Mouse (Mus musculus): ENCODE data around the gene Rangrf. TPM values are rescaled to one million over a fixed set of nuclear protein-coding genes. Genes with fewer than 3 reads are reported as not detected.
"Not testable (repeated sequence)": the region's sequence is repeated elsewhere in the genome, so short reads cannot be mapped to it uniquely, and the experiment has no call there.

Rangrf gene
- polyA plus RNA-seq, 1 experiment from 2014 or later = 84.4 TPM

GRCm38 (mm10) chr11:68962159-68962558 lies 12.8 kb downstream of the Rangrf start:
- H3K4me2 ChIP-seq (ENCODE audit: low read depth, severe bottlenecking); H3K9ac ChIP-seq (ENCODE audit: low read length); H3K27me3 ChIP-seq (ENCODE audit: control insufficient read depth, insufficient read depth, low read length); H3K27ac ChIP-seq (replicated peaks; ENCODE audit: low read depth, low read length); ATAC-seq (ENCODE audit: insufficient number of reproducible peaks, low FRiP score, low TSS enrichment, low read depth); H3K4me3 ChIP-seq (ENCODE audit: low read depth, low read length); DNase-seq (ENCODE audit: low spot score); H3K36me3 ChIP-seq (ENCODE audit: control insufficient read depth, insufficient read depth, low read length); H3K9me3 ChIP-seq (ENCODE audit: control insufficient read depth, low read length); H3K4me1 ChIP-seq (ENCODE audit: control insufficient read depth, insufficient read depth, low read length): not testable (repeated sequence)
- 22% methylated on average over 11 of the region's 11 CpGs for WGBS

GRCm38 (mm10) chr11:68961596-68961995 lies 13.4 kb downstream of the Rangrf start:
- whole genome bisulfite sequencing = 82% methylated on average over 3 of the region's 3 CpGs
- no peak overlapping the region for H3K27ac ChIP-seq (replicated peaks; ENCODE audit: low read depth, low read length)

GRCm38 (mm10) chr11:68957971-68958370 lies 17.0 kb downstream of the Rangrf start:
- WGBS = 56% methylated on average over 1 of the region's 1 CpGs
- DNase-seq (ENCODE audit: low spot score) (no peak), ATAC-seq (ENCODE audit: insufficient number of reproducible peaks, low FRiP score, low TSS enrichment, low read depth) (no peak)
- Histone ChIP-seq H3K9me3 (ENCODE audit: control insufficient read depth, low read length) (no peaks in the 10 kb centered on the region), H3K4me1 (ENCODE audit: control insufficient read depth, insufficient read depth, low read length) (0 out of 2 replicates have a peak, but pooled peaks cover 7% of the 10 kb centered on the region), H3K4me3 (ENCODE audit: low read depth, low read length) (no peak overlapping the region), H3K9ac (ENCODE audit: low read length) (no peak overlapping the region), H3K27ac (replicated peaks; ENCODE audit: low read depth, low read length) (no peak overlapping the region), H3K4me2 (ENCODE audit: low read depth, severe bottlenecking) (no peak overlapping the region), H3K36me3 (ENCODE audit: control insufficient read depth, insufficient read depth, low read length) (no peaks in the 10 kb centered on the region), H3K27me3 (ENCODE audit: control insufficient read depth, insufficient read depth, low read length) (peaks cover 29% of the 10 kb centered on the region)

More at GRCm38 (mm10) chr11:68961596-68961995, 13.4 kb downstream of the Rangrf start:
- H3K9ac ChIP-seq (ENCODE audit: low read length) = no peak overlapping the region
- no peak overlapping the region for H3K4me2 ChIP-seq (ENCODE audit: low read depth, severe bottlenecking)
- H3K36me3 ChIP-seq (ENCODE audit: control insufficient read depth, insufficient read depth, low read length) = no peaks in the 10 kb centered on the region
- DNase-seq (ENCODE audit: low spot score) (no peak), ATAC-seq (ENCODE audit: insufficient number of reproducible peaks, low FRiP score, low TSS enrichment, low read depth) (no peak)
- H3K27me3 ChIP-seq (ENCODE audit: control insufficient read depth, insufficient read depth, low read length) = no peaks in the 10 kb centered on the region; the same call in 1 of the 2 replicates
- no peak overlapping the region for H3K4me3 ChIP-seq (ENCODE audit: low read depth, low read length)
- H3K9me3 ChIP-seq (ENCODE audit: control insufficient read depth, low read length) = no peaks in the 10 kb centered on the region
- 0 out of 2 replicates have a peak, but pooled peaks cover 3% of the 10 kb centered on the region for H3K4me1 ChIP-seq (ENCODE audit: control insufficient read depth, insufficient read depth, low read length)

GRCm38 (mm10) chr11:68957308-68957707 lies 17.7 kb downstream of the Rangrf start, which contains the start of gene Arhgef15:
Gene Arhgef15 (minus strand): TSS chr11:68957480.
- ATAC-seq (ENCODE audit: insufficient number of reproducible peaks, low FRiP score, low TSS enrichment, low read depth) (no peak), DNase-seq (ENCODE audit: low spot score) (no peak)
- H3K36me3 ChIP-seq (ENCODE audit: control insufficient read depth, insufficient read depth, low read length) = no peaks in the 10 kb centered on the region
- 0 out of 2 replicates have a peak, but pooled peaks cover 7% of the 10 kb centered on the region for H3K4me1 ChIP-seq (ENCODE audit: control insufficient read depth, insufficient read depth, low read length)
- WGBS = 39% methylated on average over 8 of the region's 8 CpGs
- 0 out of 2 replicates have a peak within 1 kb of the TSS, but pooled peaks have one; percentile 3 for H3K4me3 ChIP-seq (ENCODE audit: low read depth, low read length)
- H3K4me2 ChIP-seq (ENCODE audit: low read depth, severe bottlenecking) = peak within 1 kb of the TSS; percentile 24
- peak within 1 kb of the TSS; percentile 39; the same call in 1 of the 2 replicates for H3K27ac ChIP-seq (replicated peaks; ENCODE audit: low read depth, low read length)
- H3K27me3 ChIP-seq (ENCODE audit: control insufficient read depth, insufficient read depth, low read length) = peaks cover 29% of the 10 kb centered on the region
- no peaks in the 10 kb centered on the region for H3K9me3 ChIP-seq (ENCODE audit: control insufficient read depth, low read length)
- 0 out of 2 replicates have a peak within 1 kb of the TSS, but pooled peaks have one; percentile 22 for H3K9ac ChIP-seq (ENCODE audit: low read length)

- no peak for ATAC-seq (ENCODE audit: insufficient number of reproducible peaks, low FRiP score, low TSS enrichment, low read depth)
- Histone ChIP-seq H3K9me3 (ENCODE audit: control insufficient read depth, low read length) (no peaks in the 10 kb centered on the region), H3K27ac (replicated peaks; ENCODE audit: low read depth, low read length) (no peak overlapping the region), H3K9ac (ENCODE audit: low read length) (0 out of 2 replicates have a peak overlapping the region, but pooled peaks have one; percentile 22), H3K4me2 (ENCODE audit: low read depth, severe bottlenecking) (peak overlapping the region; percentile 24), H3K27me3 (ENCODE audit: control insufficient read depth, insufficient read depth, low read length) (peaks cover 33% of the 10 kb centered on the region), H3K4me1 (ENCODE audit: control insufficient read depth, insufficient read depth, low read length) (0 out of 2 replicates have a peak, but pooled peaks cover 7% of the 10 kb centered on the region), H3K36me3 (ENCODE audit: control insufficient read depth, insufficient read depth, low read length) (no peaks in the 10 kb centered on the region), H3K4me3 (ENCODE audit: low read depth, low read length) (0 out of 2 replicates have a peak overlapping the region, but pooled peaks have one; percentile 3)
- DNase-seq (ENCODE audit: low spot score) = peak; percentile 29
- WGBS = 27% methylated on average over 13 of the region's 13 CpGs
Measured at GRCm38 (mm10) chr11:68956697-68957096, 18.3 kb downstream of the Rangrf start.

- Histone ChIP-seq H3K4me1 (ENCODE audit: control insufficient read depth, insufficient read depth, low read length) (0 out of 2 replicates have a peak, but pooled peaks cover 7% of the 10 kb centered on the region), H3K27me3 (ENCODE audit: control insufficient read depth, insufficient read depth, low read length) (peaks cover 37% of the 10 kb centered on the region), H3K9me3 (ENCODE audit: control insufficient read depth, low read length) (no peaks in the 10 kb centered on the region), H3K9ac (ENCODE audit: low read length) (no peak overlapping the region), H3K36me3 (ENCODE audit: control insufficient read depth, insufficient read depth, low read length) (no peaks in the 10 kb centered on the region), H3K4me3 (ENCODE audit: low read depth, low read length) (0 out of 2 replicates have a peak overlapping the region, but pooled peaks have one; percentile 1), H3K27ac (replicated peaks; ENCODE audit: low read depth, low read length) (no peak overlapping the region; the same call in 1 of the 2 replicates), H3K4me2 (ENCODE audit: low read depth, severe bottlenecking) (peak overlapping the region; percentile 24)
- DNase-seq (ENCODE audit: low spot score) = no peak
- WGBS = 59% methylated on average over 3 of the region's 3 CpGs
- no peak for ATAC-seq (ENCODE audit: insufficient number of reproducible peaks, low FRiP score, low TSS enrichment, low read depth)
Measured at GRCm38 (mm10) chr11:68956107-68956506, 18.9 kb downstream of the Rangrf start.

GRCm38 (mm10) chr11:68955473-68955872 lies 19.5 kb downstream of the Rangrf start:
- H3K9me3 ChIP-seq (ENCODE audit: control insufficient read depth, low read length) = no peaks in the 10 kb centered on the region
- no peaks in the 10 kb centered on the region for H3K36me3 ChIP-seq (ENCODE audit: control insufficient read depth, insufficient read depth, low read length)
- H3K4me1 ChIP-seq (ENCODE audit: control insufficient read depth, insufficient read depth, low read length) = 0 out of 2 replicates have a peak, but pooled peaks cover 7% of the 10 kb centered on the region
- no peak overlapping the region for H3K9ac ChIP-seq (ENCODE audit: low read length)
- ATAC-seq (ENCODE audit: insufficient number of reproducible peaks, low FRiP score, low TSS enrichment, low read depth) (no peak), DNase-seq (ENCODE audit: low spot score) (no peak)
- H3K27ac ChIP-seq (replicated peaks; ENCODE audit: low read depth, low read length) = no peak overlapping the region
- peaks cover 38% of the 10 kb centered on the region for H3K27me3 ChIP-seq (ENCODE audit: control insufficient read depth, insufficient read depth, low read length)
- H3K4me2 ChIP-seq (ENCODE audit: low read depth, severe bottlenecking) = peak overlapping the region; percentile 58
- no peak overlapping the region; the same call in 1 of the 2 replicates for H3K4me3 ChIP-seq (ENCODE audit: low read depth, low read length)
- WGBS = 76% methylated on average over 5 of the region's 5 CpGs

- Histone ChIP-seq H3K4me3 (ENCODE audit: low read depth, low read length) (peak overlapping the region; percentile 25), H3K9ac (ENCODE audit: low read length) (peak overlapping the region; percentile 41), H3K4me1 (ENCODE audit: control insufficient read depth, insufficient read depth, low read length) (0 out of 2 replicates have a peak, but pooled peaks cover 7% of the 10 kb centered on the region), H3K27me3 (ENCODE audit: control insufficient read depth, insufficient read depth, low read length) (peaks cover 38% of the 10 kb centered on the region), H3K4me2 (ENCODE audit: low read depth, severe bottlenecking) (peak overlapping the region; percentile 58), H3K9me3 (ENCODE audit: control insufficient read depth, low read length) (no peaks in the 10 kb centered on the region), H3K36me3 (ENCODE audit: control insufficient read depth, insufficient read depth, low read length) (no peaks in the 10 kb centered on the region), H3K27ac (replicated peaks; ENCODE audit: low read depth, low read length) (no peak overlapping the region)
- no peak for ATAC-seq (ENCODE audit: insufficient number of reproducible peaks, low FRiP score, low TSS enrichment, low read depth)
- WGBS = 2% methylated on average over 17 of the region's 17 CpGs
- peak; percentile 44 for DNase-seq (ENCODE audit: low spot score)
Measured at GRCm38 (mm10) chr11:68954408-68954807, 20.6 kb downstream of the Rangrf start.

Data from limb, embryonic 11.5 days (tissue).